Mouse (Mus musculus) urinary bladder, postnatal 4 days (tissue): ENCODE data around the gene Flrt1.
A peak's percentile ranks its signal among the peaks of the same experiment; 100 is the strongest.

Experiments used
- DNase-seq, 2 experiments: peaks; one replicate each; pipeline ENCODE4 v3.0.0; 2021 to 2022; ENCODE audit warnings: low spot score in 2 of 2

The Flrt1 gene

GRCm38 (mm10) chr19:7130317-7130716 is 24.8 kb upstream of the Flrt1 start:
- no peak for DNase-seq

GRCm38 (mm10) chr19:7128551-7129475 is 23.3 kb upstream of the Flrt1 start:
- DNase-seq = no peak

- no peak for DNase-seq
Observed at GRCm38 (mm10) chr19:7126933-7127332, 21.4 kb upstream of the Flrt1 start.

- no peak for DNase-seq
Observed at GRCm38 (mm10) chr19:7126209-7126608, 20.7 kb upstream of the Flrt1 start.

GRCm38 (mm10) chr19:7125526-7126156 is 20.1 kb upstream of the Flrt1 start:
- no peak for DNase-seq

- no peak for DNase-seq
Observed at GRCm38 (mm10) chr19:7122698-7123306, 17.3 kb upstream of the Flrt1 start.

GRCm38 (mm10) chr19:7122277-7122676 is 16.7 kb upstream of the Flrt1 start:
- no peak for DNase-seq

- no peak for DNase-seq
Observed at GRCm38 (mm10) chr19:7121252-7121651, 15.7 kb upstream of the Flrt1 start.

DNA sequence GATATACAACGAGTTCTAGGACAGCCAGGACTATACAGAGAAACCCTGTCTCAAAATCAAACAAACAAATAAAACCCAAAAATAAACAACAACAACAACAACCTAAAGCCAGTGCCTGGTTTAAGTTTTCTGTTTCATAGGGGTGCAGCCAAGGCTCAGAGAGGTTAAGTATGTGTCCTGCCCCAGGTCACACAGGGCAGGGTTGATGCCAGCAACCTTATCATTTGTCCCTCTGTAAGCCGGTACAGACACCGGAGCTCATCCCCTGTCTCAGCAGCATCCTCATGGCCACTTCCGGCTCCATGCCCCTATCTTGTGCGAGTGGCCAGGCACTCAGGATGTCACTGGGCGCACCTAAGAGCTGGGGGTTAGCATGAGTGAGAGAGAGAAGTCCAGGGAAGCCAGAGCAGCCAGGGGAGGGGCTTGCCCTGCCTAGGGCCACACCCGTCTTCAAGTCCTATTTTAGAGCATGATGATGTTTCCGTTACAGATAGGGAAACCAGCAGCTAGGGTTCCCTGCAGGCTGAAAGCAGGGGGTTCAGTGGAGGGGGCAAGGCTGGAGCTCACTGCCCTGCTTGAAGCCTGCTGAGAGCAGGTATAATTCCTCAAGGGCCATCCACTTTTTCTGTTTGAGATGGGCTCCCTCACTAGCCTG is 12.3 kb upstream of the Flrt1 start:
- no peak for DNase-seq

GRCm38 (mm10) chr19:7117141-7117540 is 11.6 kb upstream of the Flrt1 start:
- DNase-seq = no peak

DNA sequence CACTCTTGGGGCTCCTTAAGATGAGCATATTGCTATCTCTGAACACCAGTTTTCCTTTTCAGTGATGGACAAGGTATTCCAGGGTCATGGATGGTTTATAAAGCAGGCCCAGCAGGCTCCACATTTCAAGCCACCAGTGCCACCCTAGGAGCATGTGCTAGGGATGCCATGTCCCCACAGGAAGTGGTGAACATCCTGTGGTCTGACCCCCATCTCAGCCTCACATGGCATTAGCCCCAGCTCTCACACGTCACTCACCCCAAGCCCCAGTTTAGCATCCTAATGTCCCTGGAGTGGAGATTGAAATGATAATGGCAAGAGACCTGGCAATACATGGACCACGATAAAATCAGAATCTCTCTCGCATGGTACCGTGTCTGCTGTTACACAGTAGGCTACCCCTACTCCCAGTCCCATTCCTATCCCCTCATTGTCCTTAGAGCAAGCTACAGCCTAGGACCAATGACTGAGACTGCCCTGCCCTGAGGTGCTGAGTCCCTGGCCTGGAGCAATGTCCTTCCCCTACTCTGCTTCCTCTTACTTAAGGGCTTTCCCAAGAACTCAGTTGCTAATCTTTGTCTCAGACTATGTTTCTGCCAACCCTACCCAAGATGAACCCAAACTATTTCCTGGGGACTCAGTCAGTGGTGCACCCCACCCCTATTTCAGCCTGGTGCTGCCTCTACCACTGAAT is 10.7 kb upstream of the Flrt1 start:
- DNase-seq = no peak

DNA sequence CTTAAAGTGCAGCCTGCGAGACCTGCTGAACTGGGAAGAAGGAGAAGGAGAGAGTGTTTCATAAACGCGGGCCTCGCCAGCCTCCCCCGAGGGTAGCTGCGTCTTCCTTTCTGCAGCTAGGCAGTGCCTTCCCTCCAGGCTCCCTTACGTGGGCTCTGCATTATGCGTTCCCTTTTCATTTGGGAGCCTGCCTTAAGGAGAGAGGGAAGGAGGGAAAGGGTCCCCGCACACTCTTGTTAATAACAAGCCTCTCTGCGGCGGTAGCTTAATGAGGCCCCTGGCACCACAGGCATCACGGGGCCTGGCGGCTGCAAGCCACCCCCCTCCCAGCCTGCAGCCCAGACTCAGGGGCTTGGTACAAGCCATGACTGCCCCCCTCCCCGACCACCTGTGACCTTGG is 8.0 kb upstream of the Flrt1 start:
- DNase-seq = no peak

GRCm38 (mm10) chr19:7112628-7113027 is 7.1 kb upstream of the Flrt1 start:
- no peak for DNase-seq

- no peak for DNase-seq
Observed at GRCm38 (mm10) chr19:7111710-7112109, 6.2 kb upstream of the Flrt1 start.

- DNase-seq = no peak
Observed at GRCm38 (mm10) chr19:7111309-7111708, 5.8 kb upstream of the Flrt1 start.

- no peak for DNase-seq
Observed at GRCm38 (mm10) chr19:7110875-7111274, 5.3 kb upstream of the Flrt1 start.

DNA sequence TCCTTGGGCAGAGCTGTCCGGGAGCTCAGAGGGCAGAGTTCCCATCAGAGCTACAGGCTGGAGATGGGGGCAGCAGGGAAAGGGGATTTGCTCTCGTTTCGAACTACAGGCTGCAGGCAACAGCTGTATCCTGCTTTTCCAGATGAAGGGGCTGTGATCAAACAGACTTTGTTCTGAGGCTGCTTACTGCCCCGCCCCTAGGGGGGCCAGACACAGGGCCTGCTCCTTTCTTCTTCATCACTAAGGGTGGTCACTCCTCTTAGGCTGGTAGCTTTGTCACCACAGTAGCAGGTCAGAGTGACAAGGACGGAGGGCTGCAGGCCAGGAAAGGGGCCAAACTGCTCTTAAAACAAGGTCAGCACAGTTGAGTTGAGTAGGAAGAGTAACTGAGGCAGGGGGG is 4.6 kb upstream of the Flrt1 start:
- DNase-seq = no peak

- DNase-seq = no peak
Observed at GRCm38 (mm10) chr19:7108114-7108905, 2.8 kb upstream of the Flrt1 start.

DNA sequence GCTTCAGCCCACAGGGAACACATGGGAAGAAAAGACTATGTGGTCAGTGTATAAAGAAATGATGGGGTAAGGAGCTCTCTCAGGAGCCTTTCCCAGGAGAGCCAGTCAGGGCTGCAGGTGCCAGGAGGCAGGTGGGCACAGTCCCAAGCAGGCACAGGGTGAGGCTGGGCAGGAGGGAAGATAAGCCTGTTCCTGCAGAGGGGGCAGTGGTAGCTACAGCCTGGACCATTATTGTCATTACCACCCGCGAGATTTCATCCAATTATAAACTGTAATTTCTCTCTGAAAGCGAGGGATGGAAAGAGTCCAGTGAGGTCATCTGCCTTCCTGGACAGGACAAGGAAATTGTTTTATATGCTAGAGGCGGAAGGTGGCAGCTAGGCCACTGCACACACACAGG is 1.6 kb upstream of the Flrt1 start:
- no peak for DNase-seq

- DNase-seq = no peak
Observed at GRCm38 (mm10) chr19:7106566-7106965, 1.0 kb upstream of the Flrt1 start.

- peak in 1 of 2 experiments; percentile 62 for DNase-seq
Observed at GRCm38 (mm10) chr19:7103993-7104401, 1.5 kb downstream of the Flrt1 start.
